Mouse (Mus musculus): ENCODE results near the gene Tmem79. TPM values are rescaled to one million over a fixed set of nuclear protein-coding genes. Genes with fewer than 3 reads are reported as not detected.

Tmem79 gene
- 1 to 10 TPM; 1.5 to 2.2 TPM for polyA plus RNA-seq (2012; fragmentation: generic; extraction: Trizol)

DNA sequence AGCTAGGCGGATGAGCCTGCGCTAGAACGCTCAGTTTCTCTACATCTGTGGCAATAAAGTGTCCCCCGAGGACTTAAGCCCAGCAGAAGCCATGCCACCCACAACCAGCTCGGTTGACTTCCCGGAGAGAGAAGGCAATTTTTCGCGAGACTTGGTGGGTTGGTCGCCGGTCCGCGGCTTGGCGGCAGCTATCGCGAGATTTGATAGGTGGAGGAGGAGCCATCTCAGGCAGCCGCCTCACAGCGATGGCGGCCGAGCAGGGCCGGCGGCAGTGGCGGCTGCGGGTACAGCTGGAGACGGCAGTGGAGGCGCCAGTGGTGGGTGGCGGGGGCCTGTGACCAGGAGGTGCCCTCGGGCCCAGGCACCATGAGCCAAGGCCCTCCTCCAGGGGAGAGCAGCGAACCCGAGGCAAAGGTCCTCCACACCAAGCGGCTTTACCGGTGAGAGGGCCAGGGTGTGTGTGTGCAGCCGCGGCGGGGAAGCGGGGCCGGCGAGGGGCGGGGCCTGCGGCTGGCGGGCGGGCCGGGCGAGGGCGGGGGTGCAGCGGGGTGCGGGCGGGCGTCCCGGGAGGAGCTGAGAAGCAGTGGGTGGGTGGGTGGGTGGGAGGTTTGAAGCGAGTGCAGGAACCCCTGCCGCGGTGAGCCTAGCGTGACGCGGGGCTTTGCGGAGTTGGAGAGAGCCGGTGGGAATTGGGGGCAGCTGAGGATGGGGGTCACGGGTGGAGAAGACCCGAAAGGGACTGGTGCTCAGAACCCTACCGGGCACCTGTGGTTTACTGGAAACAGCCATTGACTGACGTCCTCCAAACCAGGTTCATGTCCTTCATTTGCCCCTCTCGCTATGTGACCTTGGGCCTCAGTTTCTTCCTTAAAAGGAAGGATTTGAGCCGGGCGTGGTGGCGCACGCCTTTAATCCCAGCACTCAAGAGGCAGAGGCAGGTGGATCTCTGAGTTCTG is at the start of gene Tmem79, which contains the start of gene Smg5:
TSS of gene Tmem79 (minus strand) at position 91 of the 956 bp plus-strand sequence.
TSS of gene Smg5 (plus strand) at position 203 of the 956 bp plus-strand sequence.

GRCm38 (mm10) chr3:88384364-88384763 is 48.4 kb upstream of the Tmem79 start, which contains the start of gene Bglap:
TSS of gene Bglap (minus strand) at chr3:88384464.

GRCm38 (mm10) chr3:88378599-88378998 is 42.7 kb upstream of the Tmem79 start, which contains the start of gene Bglap2:
TSS of gene Bglap2 (minus strand) at chr3:88378699.

GRCm38 (mm10) chr3:88372643-88373042 is 36.7 kb upstream of the Tmem79 start, which contains the start of gene Bglap3:
TSS of gene Bglap3 (minus strand) at chr3:88372743.

GRCm38 (mm10) chr3:88364337-88364736 is 28.4 kb upstream of the Tmem79 start, which contains the start of gene Paqr6:
TSS of gene Paqr6 (plus strand) at chr3:88364584.

DNA sequence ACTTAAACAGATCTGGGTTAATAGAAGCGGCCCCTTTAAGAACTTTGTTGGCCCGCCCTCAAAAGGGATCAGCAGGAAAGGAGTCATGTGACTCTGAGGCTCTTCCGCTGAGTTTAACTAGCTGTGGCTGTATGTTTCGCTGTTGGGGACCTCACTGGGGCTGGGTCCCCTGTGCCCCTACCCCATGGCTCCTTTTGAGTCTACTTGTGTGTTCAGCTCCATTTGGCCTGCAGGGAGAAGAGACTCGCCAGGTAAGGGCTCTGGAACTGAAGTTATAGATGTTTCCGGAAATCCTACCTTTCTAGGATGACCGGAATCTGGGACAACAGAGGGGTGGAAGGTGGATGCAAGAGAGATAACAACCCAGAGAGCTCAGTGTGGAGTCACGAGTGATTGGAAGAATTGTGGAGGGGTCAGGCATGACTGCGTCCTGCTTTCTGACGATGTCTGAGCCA is 11.0 kb downstream of the Tmem79 start, which contains the start of gene Glmp:
TSS of gene Glmp (plus strand) at position 73 of the 455 bp plus-strand sequence.

DNA sequence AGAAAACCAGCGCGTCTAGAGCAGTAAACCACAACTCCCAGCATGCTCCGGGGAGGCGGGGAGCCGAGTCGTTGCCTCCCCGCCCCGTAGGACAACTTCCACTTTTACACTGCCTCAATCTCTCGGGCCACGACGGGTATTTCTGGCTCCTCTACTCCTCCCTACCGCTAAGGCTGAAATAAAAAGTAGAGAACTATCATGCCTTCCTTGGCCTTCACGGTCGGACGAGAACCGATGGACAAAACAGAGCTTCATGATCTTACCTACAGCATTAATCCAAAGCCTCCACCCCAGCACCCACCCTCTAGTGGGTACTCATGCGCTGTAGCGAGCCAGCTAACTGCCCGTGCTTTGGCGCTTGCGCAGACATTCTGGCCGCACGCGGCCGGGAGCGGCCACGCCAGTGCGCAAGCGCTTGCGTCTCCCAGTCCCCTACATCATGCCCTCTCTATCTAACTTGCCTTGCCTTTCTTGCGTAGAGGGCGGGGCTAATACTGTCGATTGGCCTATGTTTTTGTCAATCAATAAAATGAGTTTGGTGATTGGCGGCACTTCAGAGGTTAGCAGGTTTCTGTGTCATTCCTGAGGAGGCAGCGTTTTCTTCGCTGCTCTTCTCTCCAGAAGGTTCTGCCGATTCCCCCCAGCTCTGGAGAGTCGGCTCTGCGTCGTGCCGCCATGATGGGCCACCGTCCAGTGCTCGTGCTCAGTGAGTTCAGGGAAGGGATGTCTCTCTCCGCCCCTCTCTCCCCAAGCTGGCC is 39.2 kb downstream of the Tmem79 start, which contains the start of the genes Tsacc and Cct3:
TSS of gene Tsacc (minus strand) at position 439 of the 758 bp plus-strand sequence.
TSS of gene Cct3 (plus strand) at position 556 of the 758 bp plus-strand sequence.

DNA sequence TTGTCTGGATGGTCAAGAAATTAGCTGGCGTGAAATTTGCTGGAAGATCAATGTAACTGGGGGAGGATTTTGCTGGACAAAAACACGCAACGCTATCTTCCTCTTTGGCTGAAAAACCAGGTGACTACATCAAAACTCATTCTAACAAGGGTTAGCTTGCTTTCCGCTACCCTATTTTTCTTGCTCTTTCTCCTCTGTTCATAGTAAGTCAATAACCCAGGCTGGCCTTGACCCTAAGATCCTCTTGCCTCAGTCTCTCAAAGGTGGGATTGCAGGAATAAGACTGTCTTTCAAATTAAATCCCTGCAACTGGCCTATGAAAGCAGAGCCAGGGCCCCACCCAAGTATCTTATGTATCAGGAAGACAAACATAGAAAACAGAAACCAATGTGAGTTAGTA is 48.8 kb downstream of the Tmem79 start, which contains the start of gene Gm38392:
TSS of gene Gm38392 (minus strand) at position 101 of the 400 bp plus-strand sequence.

Other genes with a start within 250 kb of the Tmem79 start
- gene Mef2d, start 193.8 kb downstream of the Tmem79 start, polyA plus RNA-seq (2012; fragmentation: generic; extraction: Trizol), result 10 to 100 TPM in 1 of 2 experiments, 1 to 10 TPM in 1; 7.3 to 18.8 TPM
- not detected for gene Rhbg, start 81.4 kb downstream of the Tmem79 start, polyA plus RNA-seq (2012; fragmentation: generic; extraction: Trizol)
- not detected for gene Gm38392, start 48.9 kb downstream of the Tmem79 start, polyA plus RNA-seq (2012; fragmentation: generic; extraction: Trizol)
- gene Tsacc, start 39.1 kb downstream of the Tmem79 start, polyA plus RNA-seq (2012; fragmentation: generic; extraction: Trizol), result 1 to 10 TPM; 3.2 to 5.0 TPM
- 100 to 1,000 TPM; 268 to 434 TPM for gene Cct3, start 39.0 kb downstream of the Tmem79 start, polyA plus RNA-seq (2012; fragmentation: generic; extraction: Trizol)
- gene Glmp, start 11.1 kb downstream of the Tmem79 start, polyA plus RNA-seq (2012; fragmentation: generic; extraction: Trizol), result 100 to 1,000 TPM; 246 to 254 TPM
- gene Smg5, start 112 bp upstream of the Tmem79 start, polyA plus RNA-seq (2012; fragmentation: generic; extraction: Trizol), result 10 to 100 TPM; 27.4 to 29.6 TPM
- gene Paqr6, start 28.4 kb upstream of the Tmem79 start, polyA plus RNA-seq (2012; fragmentation: generic; extraction: Trizol), result not detected
- gene Bglap3, start 36.6 kb upstream of the Tmem79 start, polyA plus RNA-seq (2012; fragmentation: generic; extraction: Trizol), result under 1 TPM; 0.14 to 0.27 TPM
- gene Bglap2, start 42.6 kb upstream of the Tmem79 start, polyA plus RNA-seq (2012; fragmentation: generic; extraction: Trizol), result under 1 TPM; 0.18 to 0.38 TPM
- under 1 TPM; 0.22 to 0.27 TPM for gene Bglap, start 48.3 kb upstream of the Tmem79 start, polyA plus RNA-seq (2012; fragmentation: generic; extraction: Trizol)
- 100 to 1,000 TPM; 110 to 188 TPM for gene Pmf1, start 74.2 kb upstream of the Tmem79 start, polyA plus RNA-seq (2012; fragmentation: generic; extraction: Trizol)
- gene Slc25a44, start 89.0 kb upstream of the Tmem79 start, polyA plus RNA-seq (2012; fragmentation: generic; extraction: Trizol), result 10 to 100 TPM in 1 of 2 experiments, 1 to 10 TPM in 1; 7.9 to 21.7 TPM
- gene Sema4a, start 125.0 kb upstream of the Tmem79 start, polyA plus RNA-seq (2012; fragmentation: generic; extraction: Trizol), result 1 to 10 TPM in 1 of 2 experiments, under 1 TPM in 1; 0.44 to 2.2 TPM
- 1,000 to 10,000 TPM in 1 of 2 experiments, 100 to 1,000 TPM in 1; 785 to 1,633 TPM for gene Lmna, start 173.8 kb upstream of the Tmem79 start, polyA plus RNA-seq (2012; fragmentation: generic; extraction: Trizol)
- 10 to 100 TPM in 1 of 2 experiments, 1 to 10 TPM in 1; 1.7 to 18.5 TPM for gene Mex3a, start 196.2 kb upstream of the Tmem79 start, polyA plus RNA-seq (2012; fragmentation: generic; extraction: Trizol)
- gene Rab25, start 212.2 kb upstream of the Tmem79 start, polyA plus RNA-seq (2012; fragmentation: generic; extraction: Trizol), result under 1 TPM in 1 of 2 experiments, not detected in 1; 0.12 TPM
- gene Lamtor2, start 216.9 kb upstream of the Tmem79 start, polyA plus RNA-seq (2012; fragmentation: generic; extraction: Trizol), result 100 to 1,000 TPM in 1 of 2 experiments, 10 to 100 TPM in 1; 61.0 to 244 TPM
- 10 to 100 TPM; 21.9 to 24.2 TPM for gene Ubqln4, start 217.6 kb upstream of the Tmem79 start, polyA plus RNA-seq (2012; fragmentation: generic; extraction: Trizol)
- gene Ssr2, start 239.7 kb upstream of the Tmem79 start, polyA plus RNA-seq (2012; fragmentation: generic; extraction: Trizol), result 100 to 1,000 TPM; 288 to 443 TPM